In the genomic region with DNA sequence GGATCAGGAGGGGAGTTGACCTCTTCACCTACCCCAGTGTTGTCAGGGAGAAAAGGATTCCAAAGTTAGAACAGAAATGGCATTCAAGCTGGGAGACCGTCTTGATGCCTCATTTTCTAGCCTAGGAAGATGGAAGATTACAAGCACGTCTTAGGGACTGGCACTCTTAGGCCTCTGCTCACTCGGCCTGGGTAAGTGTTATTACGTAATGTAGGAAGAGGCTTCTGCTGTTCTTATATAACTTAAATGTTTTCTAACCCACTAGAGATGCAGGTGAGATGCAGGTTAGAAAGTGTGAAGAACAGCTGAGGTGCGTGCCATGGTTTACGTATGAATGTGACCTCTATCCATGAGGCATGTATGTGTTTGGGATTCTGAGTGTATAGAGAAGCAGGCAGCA, we compare ENCODE assay signal across 19 mouse cellular contexts. TPM values are rescaled to one million over a fixed set of nuclear protein-coding genes. Genes with fewer than 3 reads are reported as not detected.
DNase-seq lines count a peak whose midpoint lies in the region; TF ChIP-seq lines count a peak whose summit lies in the region.
"Had no signal": no experiment of that assay in that cellular context is flagged by ENCODE, and none has a peak within 500 bp of the region (broad histone marks: within the 10 kb centered on the region; RNA-seq: fewer than 3 reads in every experiment).

No protein-coding gene starts in this region.

- no peak for TF ChIP-seq CTCF in lung, adult 2 months (IDR thresholded peaks at IDR 0.05; ENCODE audit: insufficient read depth, low read length)

- no peak overlapping the region for H3K4me3 ChIP-seq in lung, adult 2 months (replicated peaks; ENCODE audit: extremely low read depth, low read depth, low read length)
- H3K4me3 ChIP-seq: embryonic facial prominence, embryonic 13.5 days; embryonic facial prominence, embryonic 15.5 days; erythroblast, embryonic 14.5 days; forebrain, embryonic 10.5 days; forebrain, embryonic 12.5 days had no signal

- no peak for TF ChIP-seq POLR2A in lung, adult 2 months (IDR thresholded peaks at IDR 0.05; ENCODE audit: borderline replicate concordance, extremely low read depth, low read depth, low read length)

- H3K4me1 ChIP-seq in lung, adult 2 months (ENCODE audit: control insufficient read depth, insufficient read depth, low read length), result no peaks in the 10 kb centered on the region
- H3K4me1 ChIP-seq: embryonic facial prominence, embryonic 13.5 days; embryonic facial prominence, embryonic 15.5 days; forebrain, embryonic 10.5 days; forebrain, embryonic 12.5 days had no signal

- WGBS in lung, adult 2 months, result 70% methylated on average over 6 of the region's 6 CpGs

- peak; percentile 21 to 38 for DNase-seq in lung, adult 18-20 months
- no peak for DNase-seq in lung, adult 2 months
- peak; percentile 58 for DNase-seq in lung, postnatal 25 days (ENCODE audit: low spot score)
- DNase-seq in lung, postnatal 10 days, result no peak
- DNase-seq: adrenal gland, adult 2 months; adrenal gland, postnatal 10 days; adrenal gland, postnatal 25 days; cerebellum, adult 11 months; cerebellum, adult 18-20 months; cerebellum, adult 8-10 months; cerebellum, adult 9-11 months; cerebellum, postnatal 14 days; cerebellum, postnatal 36 days; embryo, embryonic 11 days had no signal

RNA-seq across cellular contexts. Expression of gene Eif2ak4, which starts 39.9 kb away (rescaled TPM):
- polyA plus RNA-seq in lung, adult 2 months (2012; rRNA removed), result 11.1 and 12.2 TPM in 2 replicates

RNA-seq across cellular contexts. Expression of gene Srp14, which starts 51.2 kb away (rescaled TPM):
- polyA plus RNA-seq in lung, adult 2 months (2012; rRNA removed), result 53.4 and 70.5 TPM in 2 replicates

RNA-seq across cellular contexts. Expression of gene Gpr176, which starts 55.1 kb away (rescaled TPM):
- 0.26 and 0.31 TPM in 2 replicates for polyA plus RNA-seq in lung, adult 2 months (2012; rRNA removed)
- polyA plus RNA-seq: erythroblast, embryonic 14.5 days had no signal

Comparison
In these comparisons a context has a peak if more than half of its experiments do, and no peak if none do; other contexts are left out.
1. DNase-seq: peak in lung, adult 18-20 months (2 of 2) and lung, postnatal 25 days (single experiment); none in lung, adult 2 months (single experiment) and lung, postnatal 10 days (single experiment).